Comparison of ENCODE assay signal across 24 mouse cellular contexts in the genomic region with DNA sequence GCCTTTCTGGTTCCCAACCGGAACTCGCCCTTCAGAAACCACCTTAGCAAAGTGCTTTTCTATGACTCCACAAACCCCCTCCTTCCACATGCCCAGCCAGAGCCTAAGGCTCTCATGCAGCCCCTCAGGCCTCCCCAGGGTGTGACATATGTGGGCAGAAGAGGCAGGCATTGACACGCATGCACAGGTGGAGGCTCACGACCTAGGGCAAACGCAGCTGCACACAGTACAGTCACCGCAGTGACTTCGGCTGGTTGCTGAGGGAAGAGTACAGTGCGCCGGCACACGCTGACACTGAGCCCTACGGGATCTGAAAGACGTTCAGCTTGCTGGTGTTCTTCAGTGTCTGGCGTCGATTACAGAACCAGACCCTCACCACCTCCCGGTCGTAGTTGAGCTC.
"Had no signal": no experiment of that assay in that cellular context is flagged by ENCODE, and none has a peak within 500 bp of the region (broad histone marks: within the 10 kb centered on the region; RNA-seq: fewer than 3 reads in every experiment).

No protein-coding gene starts in this region.

- H3K9me3 ChIP-seq: heart, embryonic 13.5 days; heart, embryonic 15.5 days; hindbrain, embryonic 13.5 days; hindbrain, embryonic 15.5 days; kidney, embryonic 15.5 days; limb, embryonic 12.5 days had no signal

- H3K36me3 ChIP-seq: heart, embryonic 15.5 days; limb, embryonic 12.5 days had no signal

- DNase-seq: gastrocnemius, postnatal 14 days; gastrocnemius, postnatal 36 days; heart, adult 11 months; heart, adult 2 months; heart, postnatal 14 days; heart, postnatal 36 days; kidney, adult 11 months; kidney, adult 2 months; kidney, adult 9 months; kidney, postnatal 14 days; kidney, postnatal 36 days; layer of hippocampus, adult 9-11 months; layer of hippocampus, postnatal 36 days; left cerebral cortex, postnatal 4 days had no signal

- H3K9ac ChIP-seq: heart, embryonic 13.5 days; heart, embryonic 15.5 days; hindbrain, embryonic 13.5 days; hindbrain, embryonic 15.5 days; kidney, embryonic 15.5 days; limb, embryonic 12.5 days had no signal

- H3K4me3 ChIP-seq: heart, adult 2 months; heart, embryonic 13.5 days; heart, embryonic 15.5 days; hindbrain, embryonic 13.5 days; hindbrain, embryonic 15.5 days; kidney, embryonic 15.5 days; limb, embryonic 12.5 days had no signal

- H3K4me2 ChIP-seq: heart, embryonic 11.5 days; heart, embryonic 13.5 days; heart, embryonic 15.5 days; hindbrain, embryonic 13.5 days; hindbrain, embryonic 15.5 days; kidney, embryonic 15.5 days; limb, embryonic 12.5 days had no signal

- H3K27ac ChIP-seq: heart, adult 2 months; heart, embryonic 13.5 days; heart, embryonic 15.5 days; hindbrain, embryonic 13.5 days; hindbrain, embryonic 15.5 days; hindbrain, postnatal 0 days; kidney, embryonic 15.5 days; kidney, postnatal 0 days; limb, embryonic 12.5 days had no signal

- H3K27me3 ChIP-seq: heart, embryonic 13.5 days; heart, embryonic 15.5 days; hindbrain, embryonic 13.5 days; hindbrain, embryonic 15.5 days; kidney, embryonic 15.5 days; limb, embryonic 12.5 days had no signal

- ATAC-seq: hindbrain, postnatal 0 days; intestine, embryonic 16.5 days had no signal
